Mouse (Mus musculus): ENCODE results near the gene Grk2. TPM values are rescaled to one million over a fixed set of nuclear protein-coding genes. Genes with fewer than 3 reads are reported as not detected.

Grk2 gene
- polyA plus RNA-seq, 1 experiment from 2014 or later = 19.2 TPM

- ATAC-seq (replicated peaks; ENCODE audit: low FRiP score, low TSS enrichment, low read depth) (no peak), DNase-seq (ENCODE audit: low spot score) (no peak)
- Histone ChIP-seq H3K36me3 (ENCODE audit: control insufficient read depth, insufficient read depth, low read length) (peaks cover 36% of the 10 kb centered on the region), H3K9me3 (ENCODE audit: control insufficient read depth, low read length) (no peaks in the 10 kb centered on the region), H3K4me2 (ENCODE audit: low read length) (no peak overlapping the region), H3K9ac (ENCODE audit: low read length) (no peak overlapping the region), H3K4me3 (ENCODE audit: low read depth, low read length) (no peak overlapping the region), H3K27ac (ENCODE audit: low read depth) (no peak overlapping the region), H3K27me3 (replicated peaks; ENCODE audit: control insufficient read depth, insufficient read depth, low read length) (no peaks in the 10 kb centered on the region), H3K4me1 (replicated peaks; ENCODE audit: control insufficient read depth, insufficient read depth, low read length) (0 out of 2 replicates have a peak, but pooled peaks cover 11% of the 10 kb centered on the region)
- 64% methylated on average over 14 of the region's 14 CpGs for WGBS
These were observed 11.5 kb downstream of the Grk2 start for GRCm38 (mm10) chr19:4294381-4295097.

GRCm38 (mm10) chr19:4291161-4291560, 14.9 kb downstream of the Grk2 start:
- Histone ChIP-seq H3K4me3 (ENCODE audit: low read depth, low read length) (no peak overlapping the region), H3K4me2 (ENCODE audit: low read length) (no peak overlapping the region), H3K4me1 (replicated peaks; ENCODE audit: control insufficient read depth, insufficient read depth, low read length) (0 out of 2 replicates have a peak, but pooled peaks cover 6% of the 10 kb centered on the region), H3K9ac (ENCODE audit: low read length) (no peak overlapping the region), H3K9me3 (ENCODE audit: control insufficient read depth, low read length) (no peaks in the 10 kb centered on the region), H3K27me3 (replicated peaks; ENCODE audit: control insufficient read depth, insufficient read depth, low read length) (no peaks in the 10 kb centered on the region), H3K27ac (ENCODE audit: low read depth) (no peak overlapping the region), H3K36me3 (ENCODE audit: control insufficient read depth, insufficient read depth, low read length) (peaks cover 68% of the 10 kb centered on the region)
- DNase-seq (ENCODE audit: low spot score) = no peak
- no peak for ATAC-seq (replicated peaks; ENCODE audit: low FRiP score, low TSS enrichment, low read depth)
- WGBS = 86% methylated on average over 11 of the region's 11 CpGs

GRCm38 (mm10) chr19:4290749-4291148, 15.3 kb downstream of the Grk2 start:
- 64% methylated on average over 15 of the region's 15 CpGs for WGBS
- Histone ChIP-seq H3K27ac (ENCODE audit: low read depth) (no peak overlapping the region), H3K4me2 (ENCODE audit: low read length) (no peak overlapping the region), H3K4me3 (ENCODE audit: low read depth, low read length) (no peak overlapping the region), H3K36me3 (ENCODE audit: control insufficient read depth, insufficient read depth, low read length) (peaks cover 72% of the 10 kb centered on the region), H3K9me3 (ENCODE audit: control insufficient read depth, low read length) (0 out of 2 replicates have a peak, but pooled peaks cover 3% of the 10 kb centered on the region), H3K4me1 (replicated peaks; ENCODE audit: control insufficient read depth, insufficient read depth, low read length) (0 out of 2 replicates have a peak, but pooled peaks cover 6% of the 10 kb centered on the region), H3K9ac (ENCODE audit: low read length) (no peak overlapping the region), H3K27me3 (replicated peaks; ENCODE audit: control insufficient read depth, insufficient read depth, low read length) (no peaks in the 10 kb centered on the region)
- no peak for DNase-seq (ENCODE audit: low spot score)
- ATAC-seq (replicated peaks; ENCODE audit: low FRiP score, low TSS enrichment, low read depth) = no peak

DNA sequence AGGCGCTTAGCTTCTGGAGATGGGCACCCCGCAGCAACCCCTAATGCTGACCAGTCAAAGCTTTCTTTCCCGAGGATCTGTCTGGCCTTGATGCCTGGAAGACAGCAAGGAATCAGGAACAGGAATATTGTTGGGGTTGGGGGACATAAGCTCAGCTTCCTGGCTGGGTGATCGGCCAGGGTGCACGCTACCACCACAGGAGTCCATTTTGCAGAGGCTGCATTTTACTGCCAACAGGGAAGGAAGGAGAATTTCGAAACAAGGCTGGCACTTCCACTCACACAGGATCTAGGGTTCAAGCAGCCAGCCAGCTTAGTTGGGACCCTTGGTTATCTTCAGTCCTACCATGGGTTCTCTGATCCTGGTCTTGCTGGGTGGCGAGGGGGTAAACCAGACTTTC, 22.4 kb downstream of the Grk2 start:
- peak overlapping the region; percentile 63 for H3K4me2 ChIP-seq (ENCODE audit: low read length)
- H3K9me3 ChIP-seq (ENCODE audit: control insufficient read depth, low read length) = 0 out of 2 replicates have a peak, but pooled peaks cover 3% of the 10 kb centered on the region
- H3K9ac ChIP-seq (ENCODE audit: low read length) = 0 out of 2 replicates have a peak overlapping the region, but pooled peaks have one; percentile 23
- H3K4me3 ChIP-seq (ENCODE audit: low read depth, low read length) = peak overlapping the region; percentile 39
- DNase-seq (ENCODE audit: low spot score) = no peak
- 49% methylated on average over 7 of the region's 7 CpGs for WGBS
- H3K36me3 ChIP-seq (ENCODE audit: control insufficient read depth, insufficient read depth, low read length) = peaks cover 33% of the 10 kb centered on the region
- no peaks in the 10 kb centered on the region for H3K27me3 ChIP-seq (replicated peaks; ENCODE audit: control insufficient read depth, insufficient read depth, low read length)
- peaks cover 4% of the 10 kb centered on the region; the same call in 1 of the 2 replicates for H3K4me1 ChIP-seq (replicated peaks; ENCODE audit: control insufficient read depth, insufficient read depth, low read length)
- no peak for ATAC-seq (replicated peaks; ENCODE audit: low FRiP score, low TSS enrichment, low read depth)
- H3K27ac ChIP-seq (ENCODE audit: low read depth) = no peak overlapping the region

GRCm38 (mm10) chr19:4282898-4283553, 23.0 kb downstream of the Grk2 start, which contains the start of gene Ankrd13d:
Gene Ankrd13d, minus strand, starts transcription at chr19:4283137.
- peak; percentile 95 for ATAC-seq (replicated peaks; ENCODE audit: low FRiP score, low TSS enrichment, low read depth)
- under 1% methylated on average over 45 of the region's 50 CpGs for WGBS
- no peak within 1 kb of the TSS for H3K27ac ChIP-seq (ENCODE audit: low read depth)

DNA sequence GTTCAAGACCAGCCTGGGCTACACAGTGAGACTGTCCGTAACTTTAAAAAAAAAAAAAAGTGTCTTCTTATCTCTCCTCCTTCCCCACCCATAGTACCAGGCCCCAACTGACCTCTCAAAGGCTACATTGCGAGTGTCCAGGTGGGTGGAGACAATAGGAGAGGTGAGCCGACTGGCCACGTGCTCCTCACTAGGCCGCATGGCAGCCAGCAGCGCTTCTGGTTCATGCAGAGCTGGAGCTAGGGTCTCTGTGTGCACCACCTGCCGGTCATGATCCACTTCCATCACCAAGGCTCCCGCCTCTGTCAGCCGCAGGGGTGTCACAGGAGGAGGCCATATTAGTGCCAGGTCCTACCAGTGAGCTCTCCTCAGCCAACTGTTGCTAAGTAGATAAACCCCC, 25.6 kb downstream of the Grk2 start:
- Histone ChIP-seq H3K36me3 (ENCODE audit: control insufficient read depth, insufficient read depth, low read length) (0 out of 2 replicates have a peak, but pooled peaks cover 2% of the 10 kb centered on the region), H3K27me3 (replicated peaks; ENCODE audit: control insufficient read depth, insufficient read depth, low read length) (no peaks in the 10 kb centered on the region), H3K9me3 (ENCODE audit: control insufficient read depth, low read length) (0 out of 2 replicates have a peak, but pooled peaks cover 4% of the 10 kb centered on the region), H3K4me1 (replicated peaks; ENCODE audit: control insufficient read depth, insufficient read depth, low read length) (peaks cover 4% of the 10 kb centered on the region; the same call in 1 of the 2 replicates), H3K9ac (ENCODE audit: low read length) (no peak overlapping the region), H3K27ac (ENCODE audit: low read depth) (no peak overlapping the region), H3K4me2 (ENCODE audit: low read length) (no peak overlapping the region), H3K4me3 (ENCODE audit: low read depth, low read length) (no peak overlapping the region)
- WGBS = 93% methylated on average over 9 of the region's 9 CpGs
- no peak for DNase-seq (ENCODE audit: low spot score)
- no peak for ATAC-seq (replicated peaks; ENCODE audit: low FRiP score, low TSS enrichment, low read depth)

More at GRCm38 (mm10) chr19:4282898-4283553, 23.0 kb downstream of the Grk2 start, which contains the start of gene Ankrd13d:
- peak within 1 kb of the TSS; percentile 53 for H3K9ac ChIP-seq (ENCODE audit: low read length)
- DNase-seq (ENCODE audit: low spot score) = peak; percentile 92
- H3K9me3 ChIP-seq (ENCODE audit: control insufficient read depth, low read length) = 0 out of 2 replicates have a peak, but pooled peaks cover 3% of the 10 kb centered on the region
- peak within 1 kb of the TSS; percentile 39 for H3K4me3 ChIP-seq (ENCODE audit: low read depth, low read length)
- peaks cover 28% of the 10 kb centered on the region for H3K36me3 ChIP-seq (ENCODE audit: control insufficient read depth, insufficient read depth, low read length)
- no peaks in the 10 kb centered on the region for H3K27me3 ChIP-seq (replicated peaks; ENCODE audit: control insufficient read depth, insufficient read depth, low read length)
- H3K4me1 ChIP-seq (replicated peaks; ENCODE audit: control insufficient read depth, insufficient read depth, low read length) = peaks cover 4% of the 10 kb centered on the region; the same call in 1 of the 2 replicates
- peak within 1 kb of the TSS; percentile 63 for H3K4me2 ChIP-seq (ENCODE audit: low read length)

GRCm38 (mm10) chr19:4279487-4279886, 26.5 kb downstream of the Grk2 start:
- no peak for DNase-seq (ENCODE audit: low spot score)
- WGBS = 93% methylated on average over 1 of the region's 1 CpGs

GRCm38 (mm10) chr19:4270972-4271371, 35.0 kb downstream of the Grk2 start:
- no peaks in the 10 kb centered on the region; the same call in 1 of the 2 replicates for H3K36me3 ChIP-seq (ENCODE audit: control insufficient read depth, insufficient read depth, low read length)
- 0 out of 2 replicates have a peak, but pooled peaks cover 1% of the 10 kb centered on the region for H3K9me3 ChIP-seq (ENCODE audit: control insufficient read depth, low read length)
- WGBS = 95% methylated on average over 11 of the region's 11 CpGs
- no peak overlapping the region for H3K27ac ChIP-seq (ENCODE audit: low read depth)
- H3K4me1 ChIP-seq (replicated peaks; ENCODE audit: control insufficient read depth, insufficient read depth, low read length) = no peaks in the 10 kb centered on the region
- ATAC-seq (replicated peaks; ENCODE audit: low FRiP score, low TSS enrichment, low read depth) = no peak
- no peak overlapping the region for H3K4me3 ChIP-seq (ENCODE audit: low read depth, low read length)
- DNase-seq (ENCODE audit: low spot score) = no peak
- no peak overlapping the region for H3K4me2 ChIP-seq (ENCODE audit: low read length)
- no peak overlapping the region for H3K9ac ChIP-seq (ENCODE audit: low read length)
- H3K27me3 ChIP-seq (replicated peaks; ENCODE audit: control insufficient read depth, insufficient read depth, low read length) = no peaks in the 10 kb centered on the region; the same call in 1 of the 2 replicates

More at GRCm38 (mm10) chr19:4279487-4279886, 26.5 kb downstream of the Grk2 start:
- Histone ChIP-seq H3K27ac (ENCODE audit: low read depth) (no peak overlapping the region), H3K4me3 (ENCODE audit: low read depth, low read length) (no peak overlapping the region), H3K27me3 (replicated peaks; ENCODE audit: control insufficient read depth, insufficient read depth, low read length) (no peaks in the 10 kb centered on the region), H3K4me2 (ENCODE audit: low read length) (no peak overlapping the region), H3K4me1 (replicated peaks; ENCODE audit: control insufficient read depth, insufficient read depth, low read length) (peaks cover 4% of the 10 kb centered on the region; the same call in 1 of the 2 replicates), H3K9me3 (ENCODE audit: control insufficient read depth, low read length) (0 out of 2 replicates have a peak, but pooled peaks cover 4% of the 10 kb centered on the region), H3K9ac (ENCODE audit: low read length) (no peak overlapping the region), H3K36me3 (ENCODE audit: control insufficient read depth, insufficient read depth, low read length) (no peaks in the 10 kb centered on the region)
- ATAC-seq (replicated peaks; ENCODE audit: low FRiP score, low TSS enrichment, low read depth) = no peak

Measured in intestine, embryonic 14.5 days (tissue).